Mouse (Mus musculus): ENCODE results near the gene Cntnap5c.

- TF ChIP-seq POLR2A (IDR thresholded peaks at IDR 0.05; ENCODE audit: low read depth, low read length) = no peak
- TF ChIP-seq CTCF (IDR thresholded peaks at IDR 0.05; ENCODE audit: extremely low read depth, insufficient read length, insufficient replicate concordance, low read depth, low read length) = no peak
Measured at GRCm38 (mm10) chr17:57768622-57769610, at the start of gene Cntnap5c.

All from small intestine, adult 2 months (tissue).